Mouse (Mus musculus): ENCODE results near the gene Wrb. TPM values are rescaled to one million over a fixed set of nuclear protein-coding genes. Genes with fewer than 3 reads are reported as not detected.

Gene Wrb
- polyA plus RNA-seq, 2 experiments, result 7.3 to 13.3 TPM

- Histone ChIP-seq H3K4me1 (replicated peaks; ENCODE audit: control insufficient read depth in 2 of 2, insufficient read depth in 2 of 2, low read length in 1 of 2) (peaks cover 0 to 11% of the 10 kb centered on the region in 2 experiments; a peak in 3 of 4 replicates), H3K9ac (replicated peaks) (no peak overlapping the region), H3K36me3 (replicated peaks; ENCODE audit: control insufficient read depth, insufficient read depth, low read depth) (no peaks in the 10 kb centered on the region), H3K4me3 (ENCODE audit: insufficient read depth in 1 of 2, low read depth in 2 of 2, low read length in 2 of 2) (no peak overlapping the region), H3K27ac (no peak overlapping the region), H3K4me2 (ENCODE audit: low read depth) (no peak overlapping the region), H3K27me3 (ENCODE audit: control insufficient read depth, insufficient read depth, low read length) (no peaks in the 10 kb centered on the region), H3K9me3 (ENCODE audit: control insufficient read depth, low read length) (no peaks in the 10 kb centered on the region)
- WGBS (ENCODE audit: insufficient replicate concordance), result 60% methylated on average over 6 of the region's 6 CpGs
- TF ChIP-seq CTCF (IDR thresholded peaks at IDR 0.05; ENCODE audit: low read depth), result no peak
- TF ChIP-seq EP300 (IDR thresholded peaks at IDR 0.05; ENCODE audit: low read depth), result no peak
- DNase-seq (ENCODE audit: low read depth in 3 of 3, low spot score in 3 of 3) (no peak), ATAC-seq (ENCODE audit: insufficient read depth) (no peak)
These were observed 3.6 kb downstream of the Wrb start for GRCm38 (mm10) chr16:96148834-96149233.

DNA sequence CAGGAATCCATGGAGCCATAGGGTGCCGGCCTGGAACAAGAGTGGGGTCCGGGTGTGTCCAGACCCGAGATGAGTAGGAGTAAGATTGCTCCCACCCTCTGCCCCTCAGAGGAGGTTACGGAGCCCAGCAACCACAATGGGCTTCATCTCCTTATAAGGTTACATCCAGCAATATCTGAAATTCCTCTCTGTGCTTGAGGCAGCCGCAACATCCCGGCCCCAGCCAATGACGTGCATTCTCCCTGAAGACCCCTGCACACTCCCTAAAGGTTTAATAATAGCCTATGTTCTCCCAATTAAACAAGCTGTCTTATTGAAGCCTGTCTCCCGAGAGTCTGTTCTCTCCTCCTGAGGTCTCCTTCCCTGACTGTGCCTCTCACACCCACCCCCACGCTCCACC lies 4.1 kb downstream of the Wrb start:
- no peaks in the 10 kb centered on the region for H3K9me3 ChIP-seq (ENCODE audit: control insufficient read depth, low read length)
- no peak overlapping the region for H3K4me3 ChIP-seq (ENCODE audit: insufficient read depth in 1 of 2, low read depth in 2 of 2, low read length in 2 of 2)
- H3K4me2 ChIP-seq (ENCODE audit: low read depth), result no peak overlapping the region
- no peak for ATAC-seq (ENCODE audit: insufficient read depth)
- peaks cover 0 to 11% of the 10 kb centered on the region in 2 experiments; a peak in 3 of 4 replicates for H3K4me1 ChIP-seq (replicated peaks; ENCODE audit: control insufficient read depth in 2 of 2, insufficient read depth in 2 of 2, low read length in 1 of 2)
- WGBS (ENCODE audit: insufficient replicate concordance), result 71% methylated on average over 9 of the region's 9 CpGs
- no peak for DNase-seq (ENCODE audit: low read depth in 3 of 3, low spot score in 3 of 3)
- H3K27ac ChIP-seq, result no peak overlapping the region
- TF ChIP-seq CTCF (IDR thresholded peaks at IDR 0.05; ENCODE audit: low read depth) (no peak), EP300 (IDR thresholded peaks at IDR 0.05; ENCODE audit: low read depth) (no peak)
- H3K9ac ChIP-seq (replicated peaks), result no peak overlapping the region
- H3K27me3 ChIP-seq (ENCODE audit: control insufficient read depth, insufficient read depth, low read length), result no peaks in the 10 kb centered on the region
- no peaks in the 10 kb centered on the region for H3K36me3 ChIP-seq (replicated peaks; ENCODE audit: control insufficient read depth, insufficient read depth, low read depth)

GRCm38 (mm10) chr16:96150995-96151394 lies 5.8 kb downstream of the Wrb start:
- DNase-seq (ENCODE audit: low read depth in 3 of 3, low spot score in 3 of 3) (no peak), ATAC-seq (ENCODE audit: insufficient read depth) (no peak)
- TF ChIP-seq EP300 (IDR thresholded peaks at IDR 0.05; ENCODE audit: low read depth) (no peak), CTCF (IDR thresholded peaks at IDR 0.05; ENCODE audit: low read depth) (no peak)
- H3K27ac ChIP-seq, result no peak overlapping the region
- no peak overlapping the region for H3K4me3 ChIP-seq (ENCODE audit: insufficient read depth in 1 of 2, low read depth in 2 of 2, low read length in 2 of 2)
- WGBS (ENCODE audit: insufficient replicate concordance), result 49% methylated on average over 4 of the region's 4 CpGs
- no peak overlapping the region for H3K4me2 ChIP-seq (ENCODE audit: low read depth)
- no peaks in the 10 kb centered on the region for H3K27me3 ChIP-seq (ENCODE audit: control insufficient read depth, insufficient read depth, low read length)
- H3K9ac ChIP-seq (replicated peaks), result no peak overlapping the region
- no peaks in the 10 kb centered on the region for H3K9me3 ChIP-seq (ENCODE audit: control insufficient read depth, low read length)
- no peaks in the 10 kb centered on the region for H3K36me3 ChIP-seq (replicated peaks; ENCODE audit: control insufficient read depth, insufficient read depth, low read depth)
- H3K4me1 ChIP-seq (replicated peaks; ENCODE audit: control insufficient read depth in 2 of 2, insufficient read depth in 2 of 2, low read length in 1 of 2), result peaks cover 0 to 8% of the 10 kb centered on the region in 2 experiments; a peak in 2 of 4 replicates

GRCm38 (mm10) chr16:96151551-96151950 lies 6.3 kb downstream of the Wrb start:
- H3K27me3 ChIP-seq (ENCODE audit: control insufficient read depth, insufficient read depth, low read length), result no peaks in the 10 kb centered on the region
- DNase-seq (ENCODE audit: low read depth in 3 of 3, low spot score in 3 of 3) (no peak), ATAC-seq (ENCODE audit: insufficient read depth) (peak; percentile 35; the same call in 1 of the 2 replicates)
- 0 out of 4 replicates have a peak, but pooled peaks cover 0 to 4% of the 10 kb centered on the region in 2 experiments for H3K4me1 ChIP-seq (replicated peaks; ENCODE audit: control insufficient read depth in 2 of 2, insufficient read depth in 2 of 2, low read length in 1 of 2)
- TF ChIP-seq EP300 (IDR thresholded peaks at IDR 0.05; ENCODE audit: low read depth) (no peak), CTCF (IDR thresholded peaks at IDR 0.05; ENCODE audit: low read depth) (peak; percentile 95)
- WGBS (ENCODE audit: insufficient replicate concordance), result 24% methylated on average over 9 of the region's 9 CpGs
- H3K27ac ChIP-seq, result no peak overlapping the region
- H3K4me2 ChIP-seq (ENCODE audit: low read depth), result no peak overlapping the region
- H3K4me3 ChIP-seq (ENCODE audit: insufficient read depth in 1 of 2, low read depth in 2 of 2, low read length in 2 of 2), result no peak overlapping the region
- no peaks in the 10 kb centered on the region for H3K36me3 ChIP-seq (replicated peaks; ENCODE audit: control insufficient read depth, insufficient read depth, low read depth)
- H3K9me3 ChIP-seq (ENCODE audit: control insufficient read depth, low read length), result no peaks in the 10 kb centered on the region
- no peak overlapping the region for H3K9ac ChIP-seq (replicated peaks)

GRCm38 (mm10) chr16:96154476-96154875 lies 9.3 kb downstream of the Wrb start:
- Histone ChIP-seq H3K9me3 (ENCODE audit: control insufficient read depth, low read length) (no peaks in the 10 kb centered on the region), H3K4me1 (replicated peaks; ENCODE audit: control insufficient read depth in 2 of 2, insufficient read depth in 2 of 2, low read length in 1 of 2) (0 out of 4 replicates have a peak, but pooled peaks cover 0 to 2% of the 10 kb centered on the region in 2 experiments), H3K36me3 (replicated peaks; ENCODE audit: control insufficient read depth, insufficient read depth, low read depth) (no peaks in the 10 kb centered on the region), H3K4me3 (ENCODE audit: insufficient read depth in 1 of 2, low read depth in 2 of 2, low read length in 2 of 2) (no peak overlapping the region), H3K9ac (replicated peaks) (no peak overlapping the region), H3K27me3 (ENCODE audit: control insufficient read depth, insufficient read depth, low read length) (no peaks in the 10 kb centered on the region), H3K4me2 (ENCODE audit: low read depth) (no peak overlapping the region), H3K27ac (no peak overlapping the region)
- no peak for DNase-seq (ENCODE audit: low read depth in 3 of 3, low spot score in 3 of 3)
- TF ChIP-seq EP300 (IDR thresholded peaks at IDR 0.05; ENCODE audit: low read depth) (no peak), CTCF (IDR thresholded peaks at IDR 0.05; ENCODE audit: low read depth) (no peak)
- no peak for ATAC-seq (ENCODE audit: insufficient read depth)
- 73% methylated on average over 2 of the region's 2 CpGs for WGBS (ENCODE audit: insufficient replicate concordance)

Data from liver, embryonic 14.5 days (tissue).